Mouse (Mus musculus) kidney, postnatal 0 days (tissue): ENCODE data around the gene Crybb1. TPM values are rescaled to one million over a fixed set of nuclear protein-coding genes. Genes with fewer than 3 reads are reported as not detected.

Experiments used
- ATAC-seq: fragments of 200-750 bp; cut with Nextera tagmentation; replicated peaks from 2 replicates; pipeline ENCODE4 v1.8.0; 2017; ENCODE audit warnings: low read depth, moderate number of reproducible peaks, moderate TSS enrichment, moderate library complexity; ENCODE audit not compliant: low FRiP score
- DNase-seq: peaks from one replicate; pipeline ENCODE4 v3.0.0-alpha.2; 2016; ENCODE audit warnings: low spot score
- H3K27ac ChIP-seq: fragments of 300-500 bp; sonication (generic); 2 replicates; pipeline ENCODE4 v1.5.1; 2014; ENCODE audit warnings: mild to moderate bottlenecking
- H3K27me3 ChIP-seq: fragments of 300-500 bp; sonication (generic); 2 replicates; pipeline ENCODE4 v1.6.1; 2014; ENCODE audit warnings: low read length, mixed read lengths; ENCODE audit not compliant: insufficient read depth
- H3K36me3 ChIP-seq: fragments of 300-500 bp; sonication (generic); 2 replicates; pipeline ENCODE4 v1.6.1; 2014; ENCODE audit warnings: low read length, mixed read lengths; ENCODE audit not compliant: insufficient read depth
- H3K4me1 ChIP-seq: fragments of 300-500 bp; sonication (generic); replicated peaks from 2 replicates; pipeline ENCODE4 v1.6.1; 2014; ENCODE audit warnings: antibody characterized with exemption, low read length, mixed read lengths; ENCODE audit not compliant: insufficient read depth
- H3K4me2 ChIP-seq: fragments of 300-500 bp; sonication (generic); 2 replicates; pipeline ENCODE4 v1.6.1; 2014; ENCODE audit warnings: mild to moderate bottlenecking, low read length, moderate library complexity, mixed read lengths
- H3K4me3 ChIP-seq: fragments of 300-500 bp; sonication (generic); replicated peaks from 2 replicates; pipeline ENCODE4 v1.5.1; 2014; ENCODE audit warnings: low read depth, low read length
- H3K9ac ChIP-seq: fragments of 300-500 bp; sonication (generic); 2 replicates; pipeline ENCODE4 v1.6.1; 2014; ENCODE audit warnings: low read depth, low read length
- H3K9me3 ChIP-seq: fragments of 300-500 bp; sonication (generic); replicated peaks from 2 replicates; pipeline ENCODE4 v1.6.1; 2016; ENCODE audit warnings: low read length, inconsistent platforms, mixed read lengths
- CTCF ChIP-seq: IDR thresholded peaks from 2 replicates; pipeline ENCODE4 v1.5.1; 2016; ENCODE audit warnings: antibody characterized with exemption, low read depth, mild to moderate bottlenecking, moderate library complexity
- WGBS: fragments of 180-500 bp; shearing (Covaris S2); extraction: QIAGEN DNeasy Blood & Tissue Kit; methylation state at CpG from one replicate; pipeline ENCODE4 v1.1.7; 2014; 5-methylcytosine and 5-hydroxymethylcytosine counted together
- polyA plus RNA-seq: library from polyadenylated mRNA; unstranded; fragments of >200 nt; fragmentation: Nextera tagmentation; extraction: Ambion mirVana; gene quantifications from 2 replicates; pipeline ENCODE4 v1.2.1, GENCODE M21; 2015

Crybb1 gene
- polyA plus RNA-seq, 1 experiment from 2014 or later: 3.4 TPM

DNA sequence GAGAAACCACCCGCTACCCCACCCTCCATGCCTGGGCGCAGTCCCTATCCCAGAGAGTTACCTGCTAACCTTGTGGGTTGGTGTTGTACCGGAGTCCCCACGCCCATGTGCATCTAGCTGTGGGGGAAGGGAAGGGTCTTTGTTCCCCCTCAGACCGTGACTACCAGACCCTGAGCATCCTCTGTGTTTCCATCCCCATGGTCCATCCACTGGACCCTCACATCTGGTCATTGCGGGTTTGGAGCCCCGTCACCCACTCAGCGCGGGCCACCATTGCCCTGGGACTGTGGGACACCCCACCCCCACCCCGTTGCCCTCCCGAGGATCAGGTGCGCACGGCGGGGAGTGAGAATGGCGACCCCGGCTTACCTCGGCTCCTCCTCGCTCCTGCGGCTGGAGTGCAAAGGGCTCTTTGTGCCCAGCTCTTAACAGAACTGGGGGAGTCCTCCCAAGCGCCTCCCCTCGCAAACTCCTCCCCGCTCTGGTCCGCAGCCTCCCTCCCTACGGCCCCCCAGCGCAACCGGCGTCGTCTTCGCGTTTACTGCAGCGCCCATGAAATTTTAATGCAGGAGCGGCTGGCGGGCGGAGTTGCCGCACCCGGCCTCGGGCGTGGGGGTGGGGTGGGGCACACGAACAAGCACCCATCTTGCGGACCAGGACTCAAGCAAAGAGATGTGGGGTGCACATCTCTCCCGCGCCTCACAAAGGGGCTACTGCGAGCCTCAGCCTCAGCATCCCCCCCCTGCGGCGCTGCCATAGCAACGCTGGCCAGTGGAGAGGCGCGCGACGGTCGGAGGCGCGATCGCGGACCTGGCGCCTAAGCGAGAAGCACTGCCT lies 27.2 kb upstream of the Crybb1 start:
- Histone ChIP-seq H3K9ac (no peak overlapping the region), H3K4me1 (peaks cover 13% of the 10 kb centered on the region), H3K4me2 (peak overlapping the region; percentile 58), H3K36me3 (no peaks in the 10 kb centered on the region), H3K9me3 (no peaks in the 10 kb centered on the region), H3K27me3 (peaks cover 33% of the 10 kb centered on the region), H3K27ac (no peak overlapping the region), H3K4me3 (peak overlapping the region; percentile 22)
- under 1% methylated on average over 57 of the region's 57 CpGs for WGBS
- DNase-seq (no peak), ATAC-seq (no peak)
- TF ChIP-seq CTCF: no peak

DNA sequence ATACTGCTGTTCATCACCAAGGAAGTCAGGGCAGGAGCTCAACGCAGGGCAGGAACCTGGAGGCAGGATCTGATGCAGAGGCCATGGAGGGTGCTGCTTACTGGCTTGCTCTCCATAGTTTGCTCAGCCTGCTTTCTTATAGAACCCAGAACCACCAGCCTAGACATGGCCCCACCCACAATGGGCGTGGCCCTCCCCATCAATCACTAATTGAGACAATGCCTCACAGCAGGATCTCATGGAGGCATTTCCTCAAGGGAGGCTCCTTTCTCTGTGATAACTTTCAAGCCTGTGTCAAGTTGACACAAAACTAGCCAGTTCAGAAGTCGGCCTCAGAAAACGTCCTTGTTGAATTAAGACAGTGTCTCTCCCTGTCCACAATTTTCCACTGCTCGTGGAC lies 19.8 kb upstream of the Crybb1 start:
- no peak for DNase-seq
- no peak overlapping the region for H3K27ac ChIP-seq
- no peak overlapping the region for H3K4me3 ChIP-seq
- H3K4me1 ChIP-seq: no peaks in the 10 kb centered on the region
- WGBS: 61% methylated on average over 5 of the region's 5 CpGs
- no peak overlapping the region for H3K9ac ChIP-seq
- no peak for TF ChIP-seq CTCF
- no peaks in the 10 kb centered on the region for H3K36me3 ChIP-seq
- ATAC-seq: no peak
- no peaks in the 10 kb centered on the region for H3K9me3 ChIP-seq
- no peaks in the 10 kb centered on the region for H3K27me3 ChIP-seq
- no peak overlapping the region for H3K4me2 ChIP-seq

DNA sequence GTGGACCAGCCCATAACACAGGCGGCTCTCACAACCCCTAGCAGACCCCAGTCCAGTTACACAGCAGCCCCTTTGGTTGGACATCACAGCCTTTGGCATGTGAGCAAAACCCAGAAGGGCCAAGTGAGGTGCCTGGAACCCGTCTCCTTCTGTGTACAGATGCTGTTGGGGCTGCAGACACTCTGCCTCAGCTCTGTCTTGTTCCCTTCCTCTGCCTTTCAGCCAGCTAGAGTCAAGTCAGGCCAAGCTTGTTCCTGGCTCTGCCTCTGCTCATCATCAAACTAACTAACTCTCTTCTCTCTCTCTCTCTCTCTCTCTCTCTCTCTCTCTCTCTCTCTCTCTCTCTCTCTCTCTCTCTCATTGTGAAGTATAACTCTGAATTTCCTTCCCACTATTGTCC lies 19.0 kb upstream of the Crybb1 start:
- no peak for ATAC-seq
- WGBS: 87% methylated on average over 2 of the region's 2 CpGs
- no peaks in the 10 kb centered on the region for H3K4me1 ChIP-seq
- no peak for TF ChIP-seq CTCF
- no peaks in the 10 kb centered on the region for H3K36me3 ChIP-seq
- H3K4me3 ChIP-seq: no peak overlapping the region
- no peak for DNase-seq
- no peaks in the 10 kb centered on the region for H3K27me3 ChIP-seq
- no peaks in the 10 kb centered on the region for H3K9me3 ChIP-seq
- H3K27ac ChIP-seq: no peak overlapping the region
- no peak overlapping the region for H3K9ac ChIP-seq
- H3K4me2 ChIP-seq: no peak overlapping the region

DNA sequence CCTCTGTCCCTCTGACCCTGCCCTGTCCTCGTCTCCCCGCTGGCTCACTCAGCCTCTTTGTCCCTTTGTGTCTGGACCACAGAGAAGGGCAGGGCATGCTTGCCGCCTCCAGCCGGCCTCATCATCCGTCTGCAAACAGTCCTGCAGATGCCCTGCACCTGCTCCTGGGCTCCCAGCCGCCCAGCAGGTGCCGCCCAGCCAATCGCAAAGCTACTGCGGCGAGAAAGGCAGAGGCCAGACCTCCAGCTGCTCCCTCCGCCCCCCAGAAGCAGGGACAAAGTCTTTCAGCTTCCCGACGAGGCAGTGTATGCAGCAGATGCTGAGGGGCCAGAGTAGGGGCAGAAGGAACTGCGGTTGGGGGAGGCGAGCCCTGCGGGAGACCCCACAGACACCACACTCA lies 18.2 kb upstream of the Crybb1 start:
- no peak; the same call in 1 of the 2 replicates for ATAC-seq

DNA sequence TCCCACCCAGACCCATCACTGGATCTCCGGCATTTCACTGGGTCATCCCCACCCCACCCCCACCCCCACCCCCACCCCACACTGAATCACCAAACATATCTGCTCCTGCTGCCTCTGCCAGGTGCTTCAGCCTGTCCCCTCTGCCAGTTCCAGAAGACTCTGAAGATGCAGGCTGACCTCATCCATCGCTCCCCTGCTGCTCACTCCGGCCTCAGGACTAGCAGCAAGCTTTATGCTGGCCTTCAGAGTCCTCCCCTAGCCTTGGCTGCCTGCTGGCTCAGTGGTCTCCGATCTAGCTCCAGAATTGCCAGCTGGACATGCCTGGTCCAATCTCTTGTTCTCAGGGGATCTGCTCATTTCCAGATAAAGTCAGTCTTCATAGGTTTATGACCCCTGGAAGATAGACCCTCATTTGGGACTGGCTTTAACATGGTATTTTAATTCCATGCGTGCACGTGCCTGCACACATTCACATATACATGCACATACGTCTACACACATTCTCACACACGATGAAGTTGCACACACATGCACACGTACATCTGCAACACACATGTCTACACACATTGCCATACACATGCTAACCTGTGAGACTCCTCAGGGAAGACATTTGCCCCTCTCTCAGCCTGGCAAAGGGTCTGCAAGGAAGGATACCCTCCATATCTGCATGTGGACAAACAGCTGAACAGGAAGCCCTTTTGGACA lies 17.6 kb upstream of the Crybb1 start:
- Histone ChIP-seq H3K27ac (no peak overlapping the region), H3K9ac (no peak overlapping the region), H3K9me3 (no peaks in the 10 kb centered on the region), H3K4me3 (no peak overlapping the region), H3K36me3 (no peaks in the 10 kb centered on the region), H3K4me2 (no peak overlapping the region), H3K4me1 (no peaks in the 10 kb centered on the region), H3K27me3 (no peaks in the 10 kb centered on the region)
- no peak for TF ChIP-seq CTCF
- no peak for DNase-seq
- ATAC-seq: no peak
- WGBS: 64% methylated on average over 8 of the region's 9 CpGs

More for the DNA sequence above, 18.2 kb upstream of the Crybb1 start:
- H3K27ac ChIP-seq: no peak overlapping the region
- no peak overlapping the region for H3K4me2 ChIP-seq
- no peaks in the 10 kb centered on the region for H3K9me3 ChIP-seq
- H3K36me3 ChIP-seq: no peaks in the 10 kb centered on the region
- no peak for TF ChIP-seq CTCF
- H3K9ac ChIP-seq: no peak overlapping the region
- no peak overlapping the region for H3K4me3 ChIP-seq
- DNase-seq: no peak
- WGBS: 14% methylated on average over 16 of the region's 16 CpGs
- no peaks in the 10 kb centered on the region for H3K4me1 ChIP-seq
- no peaks in the 10 kb centered on the region for H3K27me3 ChIP-seq

DNA sequence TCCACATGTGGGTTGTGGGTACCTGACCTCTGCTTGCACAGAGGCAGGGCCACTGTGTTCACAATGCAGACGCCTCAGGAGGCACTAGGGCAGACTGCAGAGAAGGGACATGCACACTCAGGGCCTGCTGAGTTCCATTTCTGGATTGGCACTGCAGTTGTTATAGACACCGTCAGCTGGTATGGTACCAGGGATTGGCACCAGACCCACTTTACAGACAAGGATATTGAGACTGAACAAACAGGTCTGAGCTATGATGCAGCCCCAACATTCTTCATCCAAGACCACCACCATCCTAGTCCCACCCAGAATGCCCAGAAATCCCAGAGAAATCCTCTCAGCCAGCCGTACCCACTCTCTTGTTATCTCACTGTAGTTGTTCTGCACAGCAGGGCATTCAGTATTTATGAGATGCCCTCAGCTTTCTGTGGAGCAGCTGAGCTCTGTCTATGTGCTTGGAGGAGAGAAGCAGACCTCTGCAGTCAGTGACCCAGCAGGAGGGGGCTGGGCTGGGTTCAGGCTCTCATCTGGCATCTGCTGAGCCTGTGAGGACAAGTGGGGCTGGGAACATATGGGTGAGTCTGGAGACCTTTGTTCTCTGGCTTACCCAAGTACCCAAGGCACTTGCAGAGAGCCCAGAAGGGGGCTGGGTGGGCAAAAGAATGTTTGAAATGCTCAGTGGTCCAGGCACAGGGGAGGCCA lies 16.7 kb upstream of the Crybb1 start:
- H3K27me3 ChIP-seq: no peaks in the 10 kb centered on the region
- H3K4me2 ChIP-seq: no peak overlapping the region
- WGBS: 67% methylated on average over 3 of the region's 3 CpGs
- ATAC-seq: no peak
- H3K9ac ChIP-seq: no peak overlapping the region
- H3K27ac ChIP-seq: no peak overlapping the region
- no peak overlapping the region for H3K4me3 ChIP-seq
- H3K4me1 ChIP-seq: no peaks in the 10 kb centered on the region
- H3K36me3 ChIP-seq: no peaks in the 10 kb centered on the region
- DNase-seq: no peak
- TF ChIP-seq CTCF: no peak
- no peaks in the 10 kb centered on the region for H3K9me3 ChIP-seq
